Mouse (Mus musculus) erythroblast, embryonic 14.5 days (primary cell): Measurements from ENCODE around the gene Tspan11.

Source experiments
- GATA1 ChIP-seq: IDR thresholded peaks from 2 replicates; pipeline ENCODE4 v1.6.1; 2012; ENCODE audit warnings: low read length, inconsistent platforms, mixed read lengths
- TAL1 ChIP-seq: IDR thresholded peaks from 3 replicates; pipeline ENCODE4 v1.6.1; 2012; ENCODE audit warnings: low read length, inconsistent platforms, mixed read lengths

DNA sequence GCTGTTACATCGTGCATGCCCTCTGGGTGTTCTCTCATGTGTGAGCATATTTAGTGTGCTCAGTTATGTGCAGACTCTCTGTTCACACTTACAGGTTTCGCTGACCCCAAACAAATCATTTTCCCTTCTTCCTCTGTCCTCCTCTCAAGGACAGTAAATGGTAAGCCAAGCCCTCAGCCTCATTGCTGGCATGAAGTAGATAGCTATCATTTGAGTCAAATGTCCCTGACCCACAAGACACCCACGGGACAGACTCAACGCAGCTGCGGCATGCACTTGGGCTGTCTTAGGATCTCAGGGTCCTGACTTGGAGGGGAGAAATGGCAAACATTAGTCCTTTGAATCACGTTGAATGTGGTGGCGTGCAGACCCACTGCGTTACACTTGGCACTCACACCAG, 55.0 kb downstream of the Tspan11 start:
- TF ChIP-seq GATA1 (no peak), TAL1 (no peak)
